Mouse (Mus musculus) right cerebral cortex, postnatal 10 days (tissue): ENCODE results near the gene Ifit1bl1.
A peak's percentile ranks its signal among the peaks of the same experiment; 100 is the strongest.
"Not testable (repeated sequence)": the region's sequence is repeated elsewhere in the genome, so short reads cannot be mapped to it uniquely, and the experiment has no call there.

Experiments used
- DNase-seq, 2 experiments: peaks; one replicate each; pipeline ENCODE4 v3.0.0; 2021; ENCODE audit warnings: low spot score in 2 of 2

Gene Ifit1bl1

GRCm38 (mm10) chr19:34601888-34602287, at the start of gene Ifit1bl1:
Gene Ifit1bl1 (minus strand): TSS chr19:34601956.
- not testable (repeated sequence) for DNase-seq

GRCm38 (mm10) chr19:34650997-34651396, 49.2 kb upstream of the Ifit1bl1 start:
- no peak for DNase-seq

- DNase-seq = no peak
Measured at GRCm38 (mm10) chr19:34650276-34650675, 48.5 kb upstream of the Ifit1bl1 start.

GRCm38 (mm10) chr19:34647630-34648029, 45.9 kb upstream of the Ifit1bl1 start:
- DNase-seq = not testable (repeated sequence)

GRCm38 (mm10) chr19:34642616-34643015, 40.9 kb upstream of the Ifit1bl1 start:
- DNase-seq = no peak

- no peak for DNase-seq
Measured at GRCm38 (mm10) chr19:34640623-34641022, 38.9 kb upstream of the Ifit1bl1 start, which contains the start of the genes Ifit1bl2 and Ifit1. Gene Ifit1bl2 (minus strand): TSS chr19:34640743. Gene Ifit1 (plus strand): TSS chr19:34640871.

GRCm38 (mm10) chr19:34636933-34637557, 35.3 kb upstream of the Ifit1bl1 start:
- peak; percentile 40 to 47 for DNase-seq

- no peak for DNase-seq
Measured at GRCm38 (mm10) chr19:34633484-34633883, 31.7 kb upstream of the Ifit1bl1 start.

GRCm38 (mm10) chr19:34631487-34631886, 29.7 kb upstream of the Ifit1bl1 start:
- DNase-seq = no peak

- DNase-seq = no peak
Measured at GRCm38 (mm10) chr19:34627496-34627895, 25.7 kb upstream of the Ifit1bl1 start.

GRCm38 (mm10) chr19:34624663-34625062, 22.9 kb upstream of the Ifit1bl1 start:
- DNase-seq = no peak

- no peak for DNase-seq
Measured at GRCm38 (mm10) chr19:34623781-34624180, 22.0 kb upstream of the Ifit1bl1 start.

- DNase-seq = no peak
Measured at GRCm38 (mm10) chr19:34620871-34621270, 19.1 kb upstream of the Ifit1bl1 start.

- not testable (repeated sequence) for DNase-seq
Measured at GRCm38 (mm10) chr19:34612243-34613001, 10.7 kb upstream of the Ifit1bl1 start.

- not testable (repeated sequence) for DNase-seq
Measured at GRCm38 (mm10) chr19:34610118-34610517, 8.4 kb upstream of the Ifit1bl1 start.

- DNase-seq = not testable (repeated sequence)
Measured at GRCm38 (mm10) chr19:34607237-34608051, 5.7 kb upstream of the Ifit1bl1 start, which contains the start of gene Ifit3b. Gene Ifit3b (plus strand): TSS chr19:34607970.

GRCm38 (mm10) chr19:34605472-34605871, 3.7 kb upstream of the Ifit1bl1 start:
- no peak for DNase-seq

GRCm38 (mm10) chr19:34599250-34599649, 2.5 kb downstream of the Ifit1bl1 start:
- not testable (repeated sequence) for DNase-seq

GRCm38 (mm10) chr19:34598341-34598740, 3.4 kb downstream of the Ifit1bl1 start:
- DNase-seq = peak; percentile 57 to 66

GRCm38 (mm10) chr19:34596811-34597210, 4.9 kb downstream of the Ifit1bl1 start:
- DNase-seq = no peak

GRCm38 (mm10) chr19:34594523-34594922, 7.2 kb downstream of the Ifit1bl1 start:
- not testable (repeated sequence) for DNase-seq

- DNase-seq = no peak
Measured at GRCm38 (mm10) chr19:34593456-34593855, 8.3 kb downstream of the Ifit1bl1 start.
